ENCODE assay signal across 8 mouse cellular contexts in the genomic region with DNA sequence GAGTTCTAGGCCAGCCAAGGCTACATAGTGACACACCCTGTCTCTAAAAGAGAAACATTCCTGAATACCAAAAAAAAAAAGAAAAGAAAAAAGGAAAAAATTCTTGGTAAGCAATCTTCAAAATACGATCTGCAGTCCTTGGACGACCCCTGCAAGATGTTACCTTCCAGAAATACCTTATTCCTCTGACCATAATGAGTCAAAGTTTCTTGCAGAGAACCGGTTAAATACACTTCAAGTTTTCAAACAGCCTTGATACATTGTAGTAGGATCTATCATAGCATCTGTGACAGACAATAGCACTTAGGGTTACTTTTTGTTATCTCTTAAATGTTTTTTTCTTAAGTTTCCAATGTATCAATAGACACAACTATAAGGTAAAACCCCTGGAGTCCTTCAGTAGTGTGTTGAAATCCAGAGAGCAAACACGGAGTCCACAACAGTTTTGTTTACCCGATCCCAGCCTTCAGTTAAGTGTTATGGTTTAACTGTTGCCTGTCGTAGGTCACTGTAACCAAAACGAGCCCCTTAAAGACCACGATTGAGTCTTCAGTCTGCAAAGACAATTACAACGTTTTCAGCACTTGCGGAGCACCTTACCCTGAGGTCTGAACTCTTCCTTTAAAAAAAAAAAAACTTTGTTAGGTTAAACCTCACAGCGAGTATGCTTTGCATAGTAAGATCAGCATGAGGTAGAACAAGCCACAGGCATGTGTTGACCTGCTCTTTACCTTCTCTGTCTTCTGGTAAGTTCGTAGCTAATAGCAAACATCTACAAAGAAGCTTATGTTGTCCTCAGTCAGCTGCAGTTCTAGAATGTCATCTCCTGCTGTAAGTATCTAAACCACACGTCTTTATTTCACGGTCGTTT. TPM values are rescaled to one million over a fixed set of nuclear protein-coding genes. Genes with fewer than 3 reads are reported as not detected.
DNase-seq lines count a peak whose midpoint lies in the region; ATAC-seq lines count a peak whose summit lies in the region.

No protein-coding gene starts in this region.

- H3K4me2 ChIP-seq in lung, embryonic 16.5 days (ENCODE audit: low read depth, low read length): peak overlapping the region; percentile 51
- peak overlapping the region; percentile 67 for H3K4me2 ChIP-seq in embryonic facial prominence, embryonic 13.5 days
- peak overlapping the region; percentile 45 for H3K4me2 ChIP-seq in stomach, embryonic 14.5 days (replicated peaks; ENCODE audit: low read depth, low read length)

- H3K9ac ChIP-seq in lung, embryonic 16.5 days (ENCODE audit: low read length): peak overlapping the region; percentile 95
- peak overlapping the region; percentile 98 for H3K9ac ChIP-seq in embryonic facial prominence, embryonic 13.5 days
- H3K9ac ChIP-seq in stomach, embryonic 14.5 days (replicated peaks; ENCODE audit: low read depth, low read length): peak overlapping the region; percentile 87; the same call in 1 of the 2 replicates

- no peak for ATAC-seq in lung, embryonic 16.5 days (ENCODE audit: low read depth)
- no peak for ATAC-seq in embryonic facial prominence, embryonic 13.5 days (ENCODE audit: insufficient number of reproducible peaks, insufficient read depth, low FRiP score, low TSS enrichment, low read depth)
- no peak for ATAC-seq in stomach, embryonic 14.5 days (ENCODE audit: insufficient number of reproducible peaks, insufficient read depth, low FRiP score, low read depth)

- no peaks in the 10 kb centered on the region for H3K9me3 ChIP-seq in lung, embryonic 16.5 days (ENCODE audit: control insufficient read depth, low read length)
- H3K9me3 ChIP-seq in embryonic facial prominence, embryonic 13.5 days: no peaks in the 10 kb centered on the region
- H3K9me3 ChIP-seq in limb, embryonic 10.5 days (replicated peaks): no peaks in the 10 kb centered on the region
- H3K9me3 ChIP-seq in stomach, embryonic 14.5 days (ENCODE audit: control insufficient read depth, low read depth, low read length): no peaks in the 10 kb centered on the region

- no peak for DNase-seq in lung, postnatal 25 days (ENCODE audit: low spot score)
- no peak for DNase-seq in limb, embryonic 10.5 days (ENCODE audit: low spot score)
- DNase-seq in cerebellum, postnatal 4 days (ENCODE audit: low spot score in 2 of 2): no peak
- DNase-seq in adrenal gland, postnatal 10 days: no peak
- no peak for DNase-seq in thymus, postnatal 25 days

- peak overlapping the region; percentile 97 for H3K27ac ChIP-seq in lung, embryonic 16.5 days (ENCODE audit: low read length)
- peak overlapping the region; percentile 99 for H3K27ac ChIP-seq in embryonic facial prominence, embryonic 13.5 days
- H3K27ac ChIP-seq in limb, embryonic 10.5 days: peak overlapping the region; percentile 99
- peak overlapping the region; percentile 97 for H3K27ac ChIP-seq in stomach, embryonic 14.5 days (ENCODE audit: low read length)

- H3K4me3 ChIP-seq in lung, embryonic 16.5 days (ENCODE audit: low read length): peak overlapping the region; percentile 97
- peak overlapping the region; percentile 86 for H3K4me3 ChIP-seq in embryonic facial prominence, embryonic 13.5 days
- H3K4me3 ChIP-seq in limb, embryonic 10.5 days: peak overlapping the region; percentile 92
- peak overlapping the region; percentile 89 for H3K4me3 ChIP-seq in stomach, embryonic 14.5 days (ENCODE audit: low read depth, low read length)

- peaks cover 10% of the 10 kb centered on the region; the same call in 1 of the 2 replicates for H3K4me1 ChIP-seq in lung, embryonic 16.5 days (replicated peaks; ENCODE audit: control insufficient read depth, insufficient read depth, low read length)
- peaks cover 10% of the 10 kb centered on the region for H3K4me1 ChIP-seq in embryonic facial prominence, embryonic 13.5 days
- peaks cover 11% of the 10 kb centered on the region for H3K4me1 ChIP-seq in limb, embryonic 10.5 days
- H3K4me1 ChIP-seq in stomach, embryonic 14.5 days (ENCODE audit: control insufficient read depth, insufficient read depth, low read length): peaks cover 8% of the 10 kb centered on the region; the same call in 1 of the 2 replicates

- WGBS in lung, embryonic 16.5 days: 30% methylated on average over 15 of the region's 15 CpGs
- WGBS in embryonic facial prominence, embryonic 13.5 days: 34% methylated on average over 15 of the region's 15 CpGs
- WGBS in limb, embryonic 10.5 days: 54% methylated on average over 15 of the region's 15 CpGs
- 35% methylated on average over 15 of the region's 15 CpGs for WGBS in stomach, embryonic 14.5 days

- no peaks in the 10 kb centered on the region for H3K27me3 ChIP-seq in lung, embryonic 16.5 days (ENCODE audit: control insufficient read depth, insufficient read depth, low read depth, low read length)
- H3K27me3 ChIP-seq in embryonic facial prominence, embryonic 13.5 days: no peaks in the 10 kb centered on the region
- H3K27me3 ChIP-seq in limb, embryonic 10.5 days (ENCODE audit: low read depth, poor library complexity, severe bottlenecking): no peaks in the 10 kb centered on the region
- H3K27me3 ChIP-seq in stomach, embryonic 14.5 days (ENCODE audit: control insufficient read depth, insufficient read depth, low read length): no peaks in the 10 kb centered on the region

- H3K36me3 ChIP-seq in lung, embryonic 16.5 days (ENCODE audit: control insufficient read depth, insufficient read depth, low read length): no peaks in the 10 kb centered on the region
- no peaks in the 10 kb centered on the region for H3K36me3 ChIP-seq in embryonic facial prominence, embryonic 13.5 days
- H3K36me3 ChIP-seq in limb, embryonic 10.5 days: no peaks in the 10 kb centered on the region
- H3K36me3 ChIP-seq in stomach, embryonic 14.5 days (ENCODE audit: control insufficient read depth, insufficient read depth, low read length): no peaks in the 10 kb centered on the region

RNA-seq across cellular contexts. Expression of gene Phf3, which starts 0.8 kb away (rescaled TPM):
- polyA plus RNA-seq in lung, embryonic 16.5 days (2015; fragmentation: Nextera tagmentation; extraction: Ambion mirVana): 27.7 and 29.4 TPM in 2 replicates
- 45.6 and 48.1 TPM in 2 replicates for polyA plus RNA-seq in embryonic facial prominence, embryonic 13.5 days (2015; fragmentation: Nextera tagmentation; extraction: Ambion mirVana)
- polyA plus RNA-seq in limb, embryonic 10.5 days (2016; fragmentation: Nextera tagmentation; extraction: Ambion mirVana): 26.9 and 27.8 TPM in 2 replicates
- polyA plus RNA-seq in stomach, embryonic 14.5 days (2014; fragmentation: Nextera tagmentation; extraction: Ambion mirVana): 59.0 and 64.5 TPM in 2 replicates
- 10 to 100 TPM; 76.6 to 78.5 TPM for total RNA-seq in adrenal gland, postnatal 10 days (2021)
